Mouse (Mus musculus) frontal cortex, postnatal 25 days (tissue): Measurements from ENCODE around the gene Eif4h.

Experiments used
- DNase-seq, 2 experiments: peaks; one replicate each; pipeline ENCODE4 v3.0.0; 2022; ENCODE audit warnings: low spot score in 2 of 2

Eif4h gene

GRCm38 (mm10) chr5:134639269-134639682 lies at the start of gene Eif4h:
Gene Eif4h (minus strand): TSS chr5:134639490.
- DNase-seq: peak; percentile 94 to 95

GRCm38 (mm10) chr5:134688718-134689284 lies 49.5 kb upstream of the Eif4h start:
- peak; percentile 95 to 97 for DNase-seq

GRCm38 (mm10) chr5:134688086-134688717 lies 48.9 kb upstream of the Eif4h start, which contains the start of gene Limk1:
Gene Limk1 (minus strand): TSS chr5:134688598.
- no peak for DNase-seq

- DNase-seq: no peak
Measured at GRCm38 (mm10) chr5:134687187-134687586, 47.9 kb upstream of the Eif4h start.

- no peak for DNase-seq
Measured at GRCm38 (mm10) chr5:134686541-134686940, 47.3 kb upstream of the Eif4h start.

GRCm38 (mm10) chr5:134684398-134684797 lies 45.1 kb upstream of the Eif4h start:
- no peak for DNase-seq

GRCm38 (mm10) chr5:134683813-134684212 lies 44.5 kb upstream of the Eif4h start:
- DNase-seq: no peak

- no peak for DNase-seq
Measured at GRCm38 (mm10) chr5:134680238-134680637, 40.9 kb upstream of the Eif4h start.

- no peak for DNase-seq
Measured at GRCm38 (mm10) chr5:134678827-134679546, 39.7 kb upstream of the Eif4h start.

- no peak for DNase-seq
Measured at GRCm38 (mm10) chr5:134678031-134678430, 38.7 kb upstream of the Eif4h start.

GRCm38 (mm10) chr5:134677491-134677890 lies 38.2 kb upstream of the Eif4h start:
- DNase-seq: no peak

- DNase-seq: peak in 1 of 2 experiments; percentile 32
Measured at GRCm38 (mm10) chr5:134675956-134676759, 36.9 kb upstream of the Eif4h start.

- no peak for DNase-seq
Measured at GRCm38 (mm10) chr5:134674977-134675376, 35.7 kb upstream of the Eif4h start.

- no peak for DNase-seq
Measured at GRCm38 (mm10) chr5:134672611-134673010, 33.3 kb upstream of the Eif4h start.

GRCm38 (mm10) chr5:134672198-134672516 lies 32.9 kb upstream of the Eif4h start:
- DNase-seq: no peak

GRCm38 (mm10) chr5:134671335-134672197 lies 32.3 kb upstream of the Eif4h start:
- no peak for DNase-seq

GRCm38 (mm10) chr5:134669001-134669708 lies 29.9 kb upstream of the Eif4h start:
- DNase-seq: no peak

GRCm38 (mm10) chr5:134668495-134668894 lies 29.2 kb upstream of the Eif4h start:
- DNase-seq: no peak

- no peak for DNase-seq
Measured at GRCm38 (mm10) chr5:134656708-134657107, 17.4 kb upstream of the Eif4h start.

GRCm38 (mm10) chr5:134652015-134652414 lies 12.7 kb upstream of the Eif4h start:
- no peak for DNase-seq

GRCm38 (mm10) chr5:134650926-134651325 lies 11.6 kb upstream of the Eif4h start:
- DNase-seq: no peak
